Mouse (Mus musculus) ES-E14 (cell line): ENCODE data around the gene Pla2g16.

ENCODE experiments used
- CHD2 ChIP-seq: IDR thresholded peaks from 2 replicates; pipeline ENCODE4 v1.6.1; 2014; ENCODE audit warnings: mild to moderate bottlenecking, low read depth, low read length, inconsistent platforms
- HCFC1 ChIP-seq: IDR thresholded peaks from 2 replicates; pipeline ENCODE4 v1.6.1; 2012; ENCODE audit warnings: low read length, inconsistent platforms, borderline replicate concordance; ENCODE audit not compliant: insufficient read depth
- MAFK ChIP-seq: IDR thresholded peaks from 2 replicates; pipeline ENCODE4 v1.6.1; 2014; ENCODE audit warnings: mild to moderate bottlenecking, low read depth, low read length, inconsistent platforms; ENCODE audit not compliant: insufficient read depth
- ZC3H11A ChIP-seq: IDR thresholded peaks from 2 replicates; pipeline ENCODE4 v1.6.1; 2012; ENCODE audit warnings: low read depth, mild to moderate bottlenecking, inconsistent platforms, low read length, borderline replicate concordance
- ZNF384 ChIP-seq: IDR thresholded peaks from 2 replicates; pipeline ENCODE4 v1.6.1; 2012; ENCODE audit warnings: low read depth, low read length, inconsistent platforms

GRCm38 (mm10) chr19:7598481-7598880 lies 41.2 kb downstream of the Pla2g16 start:
- TF ChIP-seq CHD2 (no peak), ZNF384 (no peak), ZC3H11A (no peak), MAFK (no peak), HCFC1 (no peak)
